Mouse (Mus musculus) CH12.LX (cell line): ENCODE measurements at regions not wholly inside any gene's neighbourhood (a gene's known extent, or its start where the extent isn't known, plus 50 kb on each side); places are given as distances from the start of the nearest gene placed in this dataset.

ENCODE experiments used
- DNase-seq: peaks from one replicate; pipeline ENCODE4 v3.0.0-alpha.2; 2013; ENCODE audit errors: extremely low read depth
- H3K27ac ChIP-seq: 2 replicates; pipeline ENCODE4 v1.5.1; 2012; ENCODE audit warnings: low read depth, mild to moderate bottlenecking, control low read depth, moderate library complexity; ENCODE audit not compliant: insufficient read depth
- H3K27me3 ChIP-seq: replicated peaks from 2 replicates; pipeline ENCODE3; 2012; ENCODE audit warnings: inconsistent platforms
- H3K36me3 ChIP-seq, 2 experiments: replicated peaks in 1 of 2; 2 replicates each; pipeline versions ENCODE3 to v1.6.1; 2012; ENCODE audit warnings: inconsistent platforms in 1 of 2, low read length in 1 of 2, mild to moderate bottlenecking in 1 of 2, mixed read lengths in 1 of 2, moderate library complexity in 1 of 2; ENCODE audit not compliant: control insufficient read depth in 1 of 2, insufficient read depth in 1 of 2
- H3K4me1 ChIP-seq, 2 experiments: 2 replicates each; pipeline ENCODE4 v1.6.1; 2012; ENCODE audit warnings: inconsistent platforms in 1 of 2, moderate library complexity in 1 of 2; ENCODE audit not compliant: insufficient read depth in 2 of 2, control insufficient read depth in 1 of 2
- H3K4me2 ChIP-seq: 2 replicates; pipeline ENCODE4 v1.6.1; 2012; ENCODE audit warnings: low read depth, mild to moderate bottlenecking, control low read depth; ENCODE audit not compliant: poor library complexity, insufficient read depth, severe bottlenecking
- H3K4me3 ChIP-seq, 3 experiments: fragments of 150-350 bp in 1 of 3; sonication (generic) in 1 of 3; replicated peaks in 1 of 3; 2 replicates each; pipeline versions ENCODE3 to v1.5.1; 2011 to 2012; ENCODE audit warnings: low read depth in 2 of 3, low read length in 2 of 3, mild to moderate bottlenecking in 2 of 3, moderate library complexity in 2 of 3, control low read depth in 1 of 3, improper control_type of control experiment in 1 of 3, inconsistent platforms in 1 of 3, mixed read lengths in 1 of 3; ENCODE audit not compliant: poor library complexity in 1 of 3
- H3K79me2 ChIP-seq: replicated peaks from 2 replicates; pipeline ENCODE4 v1.6.1; 2012; ENCODE audit warnings: mild to moderate bottlenecking, moderate library complexity; ENCODE audit not compliant: control insufficient read depth, poor library complexity, insufficient read depth, severe bottlenecking; ENCODE audit errors: extremely low read depth
- H3K9ac ChIP-seq: 2 replicates; pipeline ENCODE4 v1.6.1; 2012; ENCODE audit warnings: low read depth, mild to moderate bottlenecking, control low read depth, moderate library complexity; ENCODE audit not compliant: insufficient read depth
- H3K9me3 ChIP-seq: replicated peaks from 2 replicates; pipeline ENCODE3; 2012; ENCODE audit warnings: low read length, inconsistent platforms, mixed read lengths
- BHLHE40 ChIP-seq: IDR thresholded peaks from 2 replicates; pipeline ENCODE4 v1.6.1; 2011; ENCODE audit warnings: mild to moderate bottlenecking, low read depth, low read length, improper control_type of control experiment
- CHD1 ChIP-seq: IDR thresholded peaks from 2 replicates; pipeline ENCODE4 v1.6.1; 2012; ENCODE audit warnings: low read depth, low read length, improper control_type of control experiment, inconsistent platforms
- CHD2 ChIP-seq: IDR thresholded peaks from 2 replicates; pipeline ENCODE4 v1.6.1; 2011; ENCODE audit warnings: low read length, improper control_type of control experiment
- CTCF ChIP-seq, 2 experiments: IDR thresholded peaks in 1 of 2; conservative IDR thresholded peaks in 1 of 2; 2 replicates each; pipeline ENCODE4 v1.5.1; 2011 to 2012; ENCODE audit warnings: low read depth in 2 of 2, low read length in 2 of 2, improper control_type of control experiment in 1 of 2, inconsistent platforms in 1 of 2, mild to moderate bottlenecking in 1 of 2, moderate library complexity in 1 of 2
- E2F4 ChIP-seq: IDR thresholded peaks from 2 replicates; pipeline ENCODE4 v1.6.1; 2011; ENCODE audit warnings: low read depth, low read length, improper control_type of control experiment; ENCODE audit not compliant: insufficient replicate concordance
- ELF1 ChIP-seq: IDR thresholded peaks from 2 replicates; pipeline ENCODE4 v1.6.1; 2014; ENCODE audit warnings: low read depth, mild to moderate bottlenecking, inconsistent platforms, low read length, improper control_type of control experiment
- EP300 ChIP-seq: IDR thresholded peaks from 2 replicates; pipeline ENCODE4 v1.6.1; 2011; ENCODE audit warnings: low read length, improper control_type of control experiment
- GABPA ChIP-seq: IDR thresholded peaks from 2 replicates; pipeline ENCODE4 v1.6.1; 2012; ENCODE audit warnings: low read depth, low read length, improper control_type of control experiment, inconsistent platforms; ENCODE audit not compliant: insufficient replicate concordance
- JUND ChIP-seq: conservative IDR thresholded peaks from 2 replicates; pipeline ENCODE4 v1.6.1; 2011; ENCODE audit warnings: low read depth, low read length, improper control_type of control experiment
- MAFK ChIP-seq: IDR thresholded peaks from 2 replicates; pipeline ENCODE4 v1.6.1; 2011; ENCODE audit warnings: low read length, improper control_type of control experiment; ENCODE audit not compliant: insufficient replicate concordance
- MAX ChIP-seq: IDR thresholded peaks from 2 replicates; pipeline ENCODE4 v1.6.1; 2011; ENCODE audit warnings: low read length, improper control_type of control experiment
- MYC ChIP-seq: IDR thresholded peaks from 2 replicates; pipeline ENCODE4 v1.6.1; 2011; ENCODE audit warnings: low read depth, mild to moderate bottlenecking, improper control_type of control experiment, low read length
- POLR2AphosphoS2 ChIP-seq: IDR thresholded peaks from 2 replicates; pipeline ENCODE4 v1.6.1; 2011; ENCODE audit warnings: low read depth, low read length, improper control_type of control experiment
- RAD21 ChIP-seq: IDR thresholded peaks from 2 replicates; pipeline ENCODE4 v1.6.1; 2011; ENCODE audit warnings: low read depth, mild to moderate bottlenecking, low read length, improper control_type of control experiment, moderate library complexity
- RCOR1 ChIP-seq: conservative IDR thresholded peaks from 2 replicates; pipeline ENCODE4 v1.6.1; 2012; ENCODE audit warnings: low read depth, mild to moderate bottlenecking, inconsistent platforms, low read length, improper control_type of control experiment
- SIN3A ChIP-seq: IDR thresholded peaks from 2 replicates; pipeline ENCODE4 v1.6.1; 2012; ENCODE audit warnings: low read length, improper control_type of control experiment, inconsistent platforms
- SMC3 ChIP-seq: IDR thresholded peaks from 2 replicates; pipeline ENCODE4 v1.6.1; 2011; ENCODE audit warnings: low read depth, low read length, improper control_type of control experiment
- TBP ChIP-seq: conservative IDR thresholded peaks from 2 replicates; pipeline ENCODE4 v1.6.1; 2011; ENCODE audit warnings: low read depth, low read length, improper control_type of control experiment
- TCF12 ChIP-seq: IDR thresholded peaks from 2 replicates; pipeline ENCODE4 v1.6.1; 2014; ENCODE audit warnings: low read depth, mild to moderate bottlenecking, inconsistent platforms, low read length, improper control_type of control experiment
- USF1 ChIP-seq: IDR thresholded peaks from 2 replicates; pipeline ENCODE4 v1.6.1; 2014; ENCODE audit warnings: low read depth, mild to moderate bottlenecking, inconsistent platforms, low read length, improper control_type of control experiment
- USF2 ChIP-seq: conservative IDR thresholded peaks from 2 replicates; pipeline ENCODE4 v1.6.1; 2011; ENCODE audit warnings: low read depth, low read length, improper control_type of control experiment
- ZC3H11A ChIP-seq: IDR thresholded peaks from 2 replicates; pipeline ENCODE4 v1.6.1; 2012; ENCODE audit warnings: low read depth, mild to moderate bottlenecking, inconsistent platforms, low read length, improper control_type of control experiment
- ZMIZ1 ChIP-seq: IDR thresholded peaks from 2 replicates; pipeline ENCODE4 v1.6.1; 2012; ENCODE audit warnings: low read depth, mild to moderate bottlenecking, inconsistent platforms, low read length, improper control_type of control experiment
- ZNF384 ChIP-seq: IDR thresholded peaks from 2 replicates; pipeline ENCODE4 v1.6.1; 2012; ENCODE audit warnings: low read depth, low read length, improper control_type of control experiment, inconsistent platforms
- dilution Hi-C: fragments of 300-500 bp; cut with MboI; formaldehyde crosslinking; loops from 2 replicates; pipeline ENCODE4 v1.14.3; 2020; ENCODE audit warnings: low sequenced_read_pairs; ENCODE audit not compliant: extremely low pct_unique_long_range_greater_than_20kb, extremely low pct_ligation_motif_present
- in situ Hi-C: fragments of 300-500 bp; cut with MboI; formaldehyde crosslinking; loops from 3 replicates; pipeline ENCODE4 v1.14.3; 2019; ENCODE audit warnings: low sequenced_read_pairs, low pct_ligation_motif_present, low pct_unique_long_range_greater_than_20kb, mixed read lengths

- H3K4me3 ChIP-seq: no peak overlapping the region
- peak; percentile 77 for DNase-seq
- in situ Hi-C loops (loop anchor here (10.0 to 25.0 kb wide), 2 partner anchors 360 to 928 kb away; no protein-coding TSS in a partner anchor), dilution Hi-C loops (no loop called here)
- H3K4me1 ChIP-seq: peaks cover 0 to 14% of the 10 kb centered on the region in 2 experiments; a peak in 2 of 4 replicates
- TF ChIP-seq SIN3A (no peak), ZC3H11A (0 out of 2 replicates have a peak, but pooled peaks have one; percentile 5), MAX (no peak), RAD21 (peak; percentile 91), CTCF (conservative IDR thresholded peaks at IDR 0.05 in 1 of 2, IDR thresholded peaks at IDR 0.05 in 1 of 2; ENCODE audit: low read depth in 2 of 2, low read length in 2 of 2) (peak; percentile 93 to 98), SMC3 (peak; percentile 78)
- H3K79me2 ChIP-seq: no peaks in the 10 kb centered on the region
- H3K27ac ChIP-seq: no peak overlapping the region
- H3K4me2 ChIP-seq: no peak overlapping the region
- H3K36me3 ChIP-seq: no peaks in the 10 kb centered on the region
- no peak overlapping the region for H3K9ac ChIP-seq
- H3K9me3 ChIP-seq: no peaks in the 10 kb centered on the region
- no peaks in the 10 kb centered on the region for H3K27me3 ChIP-seq
Measured at GRCm38 (mm10) chr11:31615107-31615811, 56.4 kb downstream of the Bod1 start.

DNA sequence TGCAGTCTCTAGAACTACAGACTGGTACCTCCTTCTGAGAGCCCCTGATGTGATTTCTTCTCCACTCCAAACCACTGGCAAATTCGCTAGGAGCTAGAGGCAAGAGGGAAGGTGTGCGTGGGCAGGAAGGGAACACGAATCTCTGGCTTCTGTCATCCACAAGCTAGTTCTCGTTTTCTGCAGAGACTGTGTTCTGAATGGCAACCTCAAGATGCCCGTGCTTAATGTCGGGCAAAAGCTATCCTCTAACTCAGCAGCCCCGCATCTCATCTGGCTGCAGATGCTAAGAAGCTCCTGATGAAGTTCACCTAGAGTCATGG, 57.3 kb downstream of the Bod1 start:
- H3K4me3 ChIP-seq: no peak overlapping the region
- H3K27ac ChIP-seq: no peak overlapping the region
- no peak for DNase-seq
- no peaks in the 10 kb centered on the region for H3K27me3 ChIP-seq
- H3K79me2 ChIP-seq: no peaks in the 10 kb centered on the region
- H3K4me2 ChIP-seq: no peak overlapping the region
- H3K9ac ChIP-seq: no peak overlapping the region
- TF ChIP-seq MYC (no peak), ZMIZ1 (no peak), CHD2 (no peak), ZNF384 (no peak), TCF12 (no peak)
- dilution Hi-C loops (no loop called here), in situ Hi-C loops (loop anchor here (10.0 to 25.0 kb wide), 2 partner anchors 360 to 927 kb away; no protein-coding TSS in a partner anchor)
- H3K9me3 ChIP-seq: no peaks in the 10 kb centered on the region
- no peaks in the 10 kb centered on the region for H3K36me3 ChIP-seq
- H3K4me1 ChIP-seq: peaks cover 0 to 14% of the 10 kb centered on the region in 2 experiments; a peak in 2 of 4 replicates

DNA sequence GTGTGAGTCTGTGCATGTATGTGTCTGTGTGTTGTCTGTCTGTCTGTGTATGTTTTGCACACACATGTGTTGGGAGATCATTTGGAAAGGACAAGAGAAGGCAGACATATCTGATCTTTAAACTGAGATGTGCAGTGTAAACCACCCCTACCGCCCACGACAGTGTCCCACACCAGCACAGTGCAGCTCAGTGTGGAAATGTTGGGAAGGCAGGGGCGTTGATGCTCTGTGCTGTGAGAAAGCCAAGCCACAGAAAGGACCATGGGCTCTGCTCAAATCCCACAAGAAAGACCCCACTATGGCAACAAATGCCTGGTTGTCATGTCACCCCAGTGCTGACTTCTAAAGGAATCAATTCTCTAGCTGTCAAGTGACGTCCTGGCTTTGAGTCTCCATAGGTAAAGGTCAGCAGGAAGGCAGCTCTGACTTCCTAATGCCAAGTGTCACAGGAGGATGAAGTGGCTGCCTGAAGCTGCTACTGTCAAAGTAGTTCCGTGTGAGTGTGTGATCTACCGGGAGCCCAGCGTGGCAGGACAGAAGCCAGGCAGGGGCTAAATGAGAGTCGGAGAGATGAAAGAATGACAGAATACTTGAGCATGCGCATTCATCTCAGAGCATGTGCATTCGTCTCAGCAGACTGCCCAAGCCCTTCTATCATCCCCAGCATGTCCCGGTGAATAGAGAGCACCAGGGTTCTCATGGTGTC, 57.8 kb downstream of the Bod1 start:
- no peak overlapping the region for H3K9ac ChIP-seq
- no peak overlapping the region for H3K27ac ChIP-seq
- H3K4me3 ChIP-seq: no peak overlapping the region
- H3K79me2 ChIP-seq: no peaks in the 10 kb centered on the region
- no peaks in the 10 kb centered on the region for H3K36me3 ChIP-seq
- H3K4me1 ChIP-seq: peaks cover 0 to 14% of the 10 kb centered on the region in 2 experiments; a peak in 2 of 4 replicates
- in situ Hi-C loops (loop anchor here (10.0 to 25.0 kb wide), 2 partner anchors 359 to 927 kb away; no protein-coding TSS in a partner anchor), dilution Hi-C loops (no loop called here)
- H3K9me3 ChIP-seq: no peaks in the 10 kb centered on the region
- H3K27me3 ChIP-seq: no peaks in the 10 kb centered on the region
- H3K4me2 ChIP-seq: no peak overlapping the region
- DNase-seq: no peak
- no peak for TF ChIP-seq CTCF (conservative IDR thresholded peaks at IDR 0.05 in 1 of 2, IDR thresholded peaks at IDR 0.05 in 1 of 2; ENCODE audit: low read depth in 2 of 2, low read length in 2 of 2)
- no peak for TF ChIP-seq CHD1
- no peak for TF ChIP-seq GABPA
- no peak for TF ChIP-seq USF2
- TF ChIP-seq SIN3A: no peak
- TF ChIP-seq BHLHE40: no peak
- no peak for TF ChIP-seq CHD2
- TF ChIP-seq RCOR1: no peak
- no peak for TF ChIP-seq POLR2AphosphoS2
- no peak for TF ChIP-seq USF1
- no peak for TF ChIP-seq ELF1
- no peak for TF ChIP-seq MAFK
- TF ChIP-seq JUND: no peak
- TF ChIP-seq TBP: no peak
- no peak for TF ChIP-seq SMC3
- no peak for TF ChIP-seq EP300
- no peak for TF ChIP-seq MAX
- no peak for TF ChIP-seq TCF12
- no peak for TF ChIP-seq E2F4
